ENCODE assay signal across 8 mouse cellular contexts in the genomic region with DNA sequence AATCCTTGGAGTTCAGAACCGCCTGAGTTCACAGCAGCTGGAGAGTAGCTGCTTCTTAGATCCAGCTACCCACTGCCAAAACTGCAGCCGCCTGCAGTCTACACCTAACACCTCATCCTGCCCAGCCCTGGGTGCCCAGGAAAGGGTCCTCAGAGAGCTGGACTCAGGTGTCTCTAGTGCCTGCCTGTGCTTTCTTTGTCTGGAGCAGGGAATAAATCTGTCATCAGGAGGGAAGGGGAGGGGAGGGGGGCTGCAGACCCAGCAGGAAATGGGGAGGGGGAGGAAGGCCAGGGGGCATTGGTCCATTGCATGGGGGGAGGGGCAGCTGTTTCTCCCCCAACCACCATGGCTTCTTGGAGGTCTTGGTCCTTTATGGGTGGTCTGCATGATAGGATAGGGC. TPM values are rescaled to one million over a fixed set of nuclear protein-coding genes. Genes with fewer than 3 reads are reported as not detected.
A peak's percentile ranks its signal among the peaks of the same experiment; 100 is the strongest.
DNase-seq lines count a peak whose midpoint lies in the region; ATAC-seq and TF ChIP-seq lines count a peak whose summit lies in the region.

No protein-coding gene starts in this region.

- no peak for TF ChIP-seq CTCF in gastrocnemius, adult 2 months (IDR thresholded peaks at IDR 0.05)

- intact Hi-C loops in gastrocnemius, adult 2 months (cut with DNase I), result loop anchor here (2.0 to 5.0 kb wide), 2 partner anchors 13 to 37 kb away; no protein-coding TSS in a partner anchor

- H3K4me3 ChIP-seq in gastrocnemius, adult 2 months, result peak overlapping the region; percentile 74; the same call in 1 of the 2 replicates

- no peak for ATAC-seq in cerebellum, adult (ENCODE audit: insufficient number of reproducible peaks, low FRiP score, low TSS enrichment)
- ATAC-seq in frontal cortex, adult (ENCODE audit: low TSS enrichment), result no peak

- no peak overlapping the region for H3K27ac ChIP-seq in gastrocnemius, adult 2 months

- DNase-seq in gastrocnemius, adult 2 months, result no peak
- no peak for DNase-seq in gastrocnemius, postnatal 25 days
- peak; percentile 14 for DNase-seq in retina, postnatal 1 day
- DNase-seq in retina, embryonic 14.5 days (ENCODE audit: low spot score), result no peak
- peak; percentile 79 for DNase-seq in mesoderm, embryonic 11.5 days (ENCODE audit: low read depth, low spot score)
- DNase-seq in ovary, postnatal 36 days (ENCODE audit: low spot score), result no peak

RNA-seq across cellular contexts. Expression of a gene that starts 1.0 kb away (rescaled TPM):
- not detected for total RNA-seq in gastrocnemius, adult 2 months (2021)
- under 1 TPM; 0.51 to 0.61 TPM for total RNA-seq in gastrocnemius, postnatal 25 days (2021)

RNA-seq across cellular contexts. Expression of a gene that starts 22.9 kb away (rescaled TPM):
- 10 to 100 TPM in 1 of 2 experiments, 1 to 10 TPM in 1; 9.6 to 11.2 TPM for total RNA-seq in gastrocnemius, adult 2 months (2021)
- total RNA-seq in gastrocnemius, postnatal 25 days (2021), result 10 to 100 TPM in 1 of 2 experiments, 1 to 10 TPM in 1; 8.7 to 10.1 TPM

RNA-seq across cellular contexts. Expression of a gene that starts 46.3 kb away (rescaled TPM):
- total RNA-seq in gastrocnemius, adult 2 months (2021), result 10 to 100 TPM; 40.3 to 41.6 TPM
- total RNA-seq in gastrocnemius, postnatal 25 days (2021), result 10 to 100 TPM; 41.7 to 45.1 TPM

RNA-seq across cellular contexts. Expression of a gene that starts 48.3 kb away (rescaled TPM):
- total RNA-seq in gastrocnemius, adult 2 months (2021), result 10 to 100 TPM; 52.8 to 53.4 TPM
- total RNA-seq in gastrocnemius, postnatal 25 days (2021), result 10 to 100 TPM; 86.7 to 99.2 TPM

Comparison
In these comparisons a context has a peak if more than half of its experiments do, and no peak if none do; other contexts are left out.
1. DNase-seq: peak in retina, postnatal 1 day (single experiment) and mesoderm, embryonic 11.5 days (single experiment); none in gastrocnemius, adult 2 months (single experiment), gastrocnemius, postnatal 25 days (single experiment), retina, embryonic 14.5 days (single experiment) and ovary, postnatal 36 days (single experiment).